Mouse (Mus musculus) gastrocnemius, postnatal 36 days (tissue): ENCODE measurements at regions not wholly inside any gene's neighbourhood (a gene's known extent, or its start where the extent isn't known, plus 50 kb on each side); places are given as distances from the start of the nearest gene placed in this dataset.

Experiments used
- DNase-seq, 2 experiments: peaks; one replicate each; pipeline ENCODE4 v3.0.0; 2022
- intact Hi-C: fragments of 180-260 bp; cut with DNase I; formaldehyde crosslinking; loops from one replicate; pipeline ENCODE4 v1.15.1; 2025

GRCm38 (mm10) chr6:51283916-51284706 lies 148.4 kb upstream of the Nfe2l3 start:
- no peak for DNase-seq
- intact Hi-C loops = no loop called here

DNA sequence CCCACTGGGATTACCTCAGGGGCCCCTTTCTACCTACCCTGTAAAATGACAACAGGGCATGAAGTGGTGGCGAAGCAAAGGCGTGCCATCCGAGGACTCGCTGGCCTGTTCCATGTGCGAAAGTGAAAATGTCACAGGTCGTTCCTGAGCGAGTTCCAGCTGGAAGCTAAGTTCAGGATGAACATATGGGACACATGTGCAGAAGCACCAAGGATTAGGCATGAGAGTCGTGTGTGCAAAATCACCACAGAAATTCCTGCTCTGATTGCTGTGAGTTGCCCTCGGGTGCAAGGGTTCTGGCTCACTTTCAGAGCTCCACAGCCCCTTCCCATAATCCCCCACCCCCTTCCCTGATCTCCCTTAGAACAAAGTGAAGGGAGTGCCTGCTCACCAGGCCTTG lies 147.6 kb upstream of the Nfe2l3 start:
- intact Hi-C loops = no loop called here

DNA sequence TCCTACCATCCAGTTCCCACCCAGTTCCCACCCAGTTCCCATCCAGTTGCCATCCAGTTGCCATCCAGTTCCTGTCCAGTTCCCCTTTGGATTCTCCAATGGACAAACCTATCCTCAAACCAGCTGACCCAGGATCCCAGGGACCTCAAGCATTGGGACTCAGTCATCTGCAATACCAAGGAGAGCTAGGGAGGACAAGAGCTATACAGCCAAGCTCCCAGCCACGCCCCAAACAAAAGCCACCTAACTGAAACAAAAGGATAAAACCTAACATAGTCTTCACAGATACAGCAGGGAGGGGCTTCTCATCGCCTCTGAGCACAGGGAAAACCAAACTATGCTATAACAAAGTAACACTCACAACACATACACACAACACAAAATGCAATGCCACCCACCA lies 145.6 kb upstream of the Nfe2l3 start:
- intact Hi-C loops = no loop called here
- DNase-seq = no peak

More for the DNA sequence above, 147.6 kb upstream of the Nfe2l3 start:
- no peak for DNase-seq

GRCm38 (mm10) chr6:51287383-51287782 lies 145.1 kb upstream of the Nfe2l3 start:
- intact Hi-C loops = no loop called here
- DNase-seq = no peak

- no peak for DNase-seq
- intact Hi-C loops = no loop called here
Observed at GRCm38 (mm10) chr6:51287807-51288206, 144.7 kb upstream of the Nfe2l3 start.

DNA sequence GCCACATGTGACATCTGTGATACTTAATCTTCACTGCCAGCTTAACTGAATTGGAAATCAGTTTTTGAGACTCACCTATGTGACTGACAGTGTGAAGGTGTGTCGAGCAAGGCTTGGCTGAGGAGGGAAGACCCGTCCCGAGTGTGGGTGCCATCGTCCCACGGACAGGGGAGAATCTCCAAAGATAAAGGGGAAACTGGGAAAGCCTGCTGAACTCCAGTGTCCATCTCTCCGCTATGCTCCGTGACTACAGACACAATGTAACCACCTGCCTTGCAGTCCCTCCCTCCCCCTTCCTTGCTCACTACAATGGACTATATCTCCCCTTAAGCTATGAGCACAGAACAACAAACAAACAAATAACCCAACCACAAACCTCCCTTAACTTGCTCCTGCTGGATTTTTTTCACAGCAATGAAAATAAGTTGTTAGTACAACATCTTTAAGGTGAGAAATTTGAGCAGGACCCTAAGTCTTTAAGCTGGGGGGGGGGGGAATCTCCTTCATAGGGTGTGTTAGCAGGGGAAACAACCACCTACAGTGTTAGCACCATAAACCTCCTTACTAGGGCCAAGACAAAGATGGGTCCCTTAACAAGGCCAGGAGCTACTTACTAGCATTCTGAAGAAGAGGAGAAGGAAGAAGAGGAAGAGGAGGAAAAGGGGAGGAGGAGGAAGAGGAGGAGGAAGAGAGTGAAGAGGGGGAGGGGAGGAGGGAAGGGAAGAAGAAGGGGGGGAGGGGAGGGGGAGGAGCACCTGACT lies 144.0 kb upstream of the Nfe2l3 start:
- no peak for DNase-seq
- intact Hi-C loops = no loop called here

DNA sequence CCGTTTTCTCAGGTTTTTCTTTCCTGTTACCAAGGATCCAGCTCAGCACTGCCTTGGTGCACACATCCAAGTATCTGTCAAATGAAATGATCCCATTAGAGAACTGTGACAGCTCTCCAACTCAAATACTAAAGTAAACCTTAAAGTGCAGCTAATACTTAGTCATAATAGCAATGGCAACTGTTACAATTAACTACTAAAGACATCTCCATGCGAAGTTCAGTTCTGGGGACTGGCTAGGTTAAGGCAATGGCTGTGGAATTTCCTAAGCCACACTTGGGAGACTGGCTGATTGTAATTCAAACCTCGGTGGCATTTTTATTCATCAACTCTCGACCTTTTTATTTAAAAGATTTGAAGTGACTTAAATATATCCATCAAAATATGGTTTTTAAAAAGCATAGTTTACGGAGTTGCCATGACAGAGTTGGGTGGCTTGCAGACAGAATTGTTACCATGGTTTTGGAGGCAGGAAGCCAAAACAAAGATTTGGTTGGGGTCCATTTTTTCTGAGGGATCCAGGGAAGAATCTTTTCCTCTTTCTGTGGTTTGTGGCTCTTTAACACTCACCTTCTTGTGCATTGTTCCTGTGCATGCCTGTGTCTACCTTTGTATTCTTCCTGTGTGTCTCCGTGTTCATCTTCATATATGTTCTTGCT lies 143.3 kb upstream of the Nfe2l3 start:
- no peak for DNase-seq
- intact Hi-C loops = no loop called here

GRCm38 (mm10) chr6:51300694-51301417 lies 131.6 kb upstream of the Nfe2l3 start:
- intact Hi-C loops = no loop called here

GRCm38 (mm10) chr6:51301831-51302230 lies 130.6 kb upstream of the Nfe2l3 start:
- DNase-seq = no peak
- intact Hi-C loops = no loop called here

More at GRCm38 (mm10) chr6:51300694-51301417, 131.6 kb upstream of the Nfe2l3 start:
- DNase-seq = no peak

DNA sequence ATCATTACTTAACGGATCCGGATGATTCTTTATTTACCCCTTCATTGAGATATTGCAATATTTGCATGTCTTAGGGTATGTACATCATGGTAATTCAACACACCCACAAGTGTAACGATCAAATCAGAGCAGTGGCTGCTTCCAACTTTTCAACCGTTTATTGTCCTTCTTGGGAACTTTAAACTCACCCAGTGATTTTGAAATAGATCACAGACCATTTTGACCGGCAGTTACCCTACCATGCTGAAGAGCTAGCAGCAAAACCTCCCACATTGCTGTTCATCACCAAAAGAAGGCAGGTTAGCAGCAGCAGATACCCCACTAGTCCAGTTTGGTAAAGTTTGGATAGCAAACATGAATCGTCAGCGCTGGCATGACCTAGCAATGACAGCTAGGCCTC lies 130.2 kb upstream of the Nfe2l3 start:
- DNase-seq = no peak

DNA sequence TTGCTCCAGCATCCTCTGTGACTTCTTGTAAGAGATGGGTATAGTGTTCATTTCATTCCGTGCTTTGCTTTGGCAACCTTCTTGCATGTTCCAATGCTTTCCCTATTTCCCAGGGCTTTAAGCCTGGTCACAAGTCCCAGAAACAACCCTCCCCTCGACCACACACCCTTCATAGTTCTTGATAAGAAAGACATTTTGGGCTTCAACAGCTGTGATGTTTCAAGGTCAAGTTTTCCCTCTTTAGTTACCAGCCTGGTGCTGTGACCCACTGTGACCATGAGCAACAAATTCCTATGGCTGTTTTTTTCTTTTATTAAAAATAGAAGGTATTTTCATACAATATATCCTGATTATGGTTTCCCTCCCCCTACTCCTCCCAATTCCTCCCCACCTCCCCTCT lies 114.1 kb upstream of the Nfe2l3 start:
- no peak for DNase-seq
- intact Hi-C loops = no loop called here

More for the DNA sequence above, 130.2 kb upstream of the Nfe2l3 start:
- intact Hi-C loops = no loop called here

DNA sequence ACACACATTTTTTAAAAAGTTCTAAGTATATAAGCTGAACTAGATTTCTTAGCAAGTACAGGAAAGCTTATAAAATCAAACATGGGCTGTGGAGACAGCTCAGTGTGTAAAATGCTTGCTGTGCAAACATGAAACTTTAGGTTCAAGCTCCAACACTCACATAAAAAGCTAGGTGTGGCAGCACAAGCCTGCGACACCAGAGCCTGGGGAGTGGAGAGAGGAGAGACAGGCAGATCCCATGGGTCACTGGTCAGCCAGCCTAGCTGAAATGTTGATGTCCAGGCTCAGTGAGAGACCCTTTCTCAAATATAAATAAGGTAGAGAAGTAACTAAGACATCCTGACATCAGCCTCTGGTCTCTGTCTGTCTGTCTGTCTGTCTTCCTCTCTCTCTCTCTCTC lies 112.5 kb upstream of the Nfe2l3 start:
- intact Hi-C loops = no loop called here
- DNase-seq = no peak

GRCm38 (mm10) chr6:51320676-51321419 lies 111.6 kb upstream of the Nfe2l3 start:
- DNase-seq = no peak
- intact Hi-C loops = no loop called here

- intact Hi-C loops = no loop called here
Observed at GRCm38 (mm10) chr6:51326103-51326829, 106.2 kb upstream of the Nfe2l3 start.

GRCm38 (mm10) chr6:51329070-51329995 lies 103.1 kb upstream of the Nfe2l3 start:
- intact Hi-C loops = no loop called here
- no peak for DNase-seq

More at GRCm38 (mm10) chr6:51326103-51326829, 106.2 kb upstream of the Nfe2l3 start:
- DNase-seq = no peak

DNA sequence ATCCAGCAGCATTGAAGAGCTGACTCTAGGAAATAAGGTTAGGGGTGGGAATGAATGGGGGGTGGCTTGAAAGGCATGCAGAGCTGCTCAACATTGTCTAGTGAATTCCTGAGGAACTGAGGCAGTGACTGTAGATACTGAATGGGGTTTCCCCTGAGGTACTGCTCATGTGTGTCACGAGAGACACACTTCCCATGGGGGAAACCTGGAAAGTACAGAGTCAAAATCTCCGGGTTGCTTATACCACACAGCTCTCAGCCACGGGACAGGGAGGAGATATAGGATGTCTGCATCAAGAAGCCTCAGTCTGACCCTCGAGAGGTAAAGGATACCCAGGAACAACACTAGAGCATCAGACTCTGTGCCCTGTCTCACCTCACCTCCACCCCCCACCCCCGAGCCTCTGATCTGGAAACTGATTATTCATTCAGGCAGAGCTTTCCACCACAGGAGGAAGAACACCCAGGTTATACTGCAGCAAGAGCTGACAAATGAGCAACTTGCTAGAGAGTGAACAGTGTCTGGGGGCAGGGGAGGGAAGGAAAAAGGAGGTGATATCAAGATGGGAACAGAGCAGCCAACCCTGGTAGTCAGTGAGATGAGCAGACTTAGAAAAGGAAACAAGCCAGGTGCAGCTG lies 102.3 kb upstream of the Nfe2l3 start:
- DNase-seq = no peak
- intact Hi-C loops = no loop called here

- intact Hi-C loops = no loop called here
- peak in 1 of 2 experiments; percentile 14 for DNase-seq
Observed at GRCm38 (mm10) chr6:51332841-51333240, 99.6 kb upstream of the Nfe2l3 start.
